Mouse (Mus musculus) erythroid progenitor cell, adult 5-6 weeks (primary cell): Measurements from ENCODE around the gene Ugt1a2. TPM values are rescaled to one million over a fixed set of nuclear protein-coding genes. Genes with fewer than 3 reads are reported as not detected.

Source experiments
- ATAC-seq: replicated peaks from 2 replicates; pipeline ENCODE4 v1.8.0; 2016; ENCODE audit warnings: moderate number of reproducible peaks, mild to moderate bottlenecking, moderate TSS enrichment, inconsistent platforms; ENCODE audit not compliant: poor library complexity, low FRiP score, severe bottlenecking
- total RNA-seq, 2 experiments: library from RNA; stranded (forward) in 1 of 2; stranded (reverse) in 1 of 2; fragments of 150-400 nt in 1 of 2; fragments of 186-747, 209-891 nt in 1 of 2; gene quantifications; 2 replicates each; pipeline versions ENCODE4 v1.2.3 to v1.2.4; 2015 to 2017; ENCODE audit warnings: low replicate concordance in 2 of 2

The Ugt1a2 gene
- total RNA-seq, 2 experiments from 2014 or later, result not detected

DNA sequence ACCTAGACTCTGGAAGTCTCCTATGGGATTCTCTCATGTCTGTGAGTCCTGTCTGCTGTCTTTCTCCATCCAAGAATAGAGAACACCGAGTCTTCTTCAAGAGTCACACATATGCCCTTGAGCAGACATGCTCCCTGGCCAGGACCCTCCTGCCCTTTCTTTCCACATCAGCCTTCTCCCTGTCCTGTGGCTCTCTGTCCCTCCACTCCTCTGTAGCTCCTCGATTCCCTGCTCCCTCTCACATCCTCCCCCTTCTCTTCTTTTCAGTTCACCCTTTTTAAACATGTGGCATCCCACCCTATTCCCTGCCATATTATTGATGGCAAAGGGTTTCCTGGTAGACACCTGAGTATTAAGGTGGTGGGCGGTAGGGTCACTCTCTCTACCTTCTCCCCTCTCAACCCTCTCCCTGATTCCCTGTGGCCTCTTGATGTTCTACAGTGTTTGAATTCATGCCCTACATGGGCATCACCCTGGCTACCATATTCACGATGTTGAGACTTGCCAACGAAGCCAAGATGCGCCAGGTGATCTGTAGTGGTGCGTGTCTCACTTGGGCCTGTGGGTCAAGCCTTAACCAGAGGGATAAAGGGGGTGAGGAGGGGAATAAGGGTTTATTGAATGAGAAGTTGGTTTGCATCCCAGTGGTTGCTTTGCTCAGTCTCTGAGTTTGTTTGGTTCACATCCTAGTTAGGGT is 31.6 kb downstream of the Ugt1a2 start:
- ATAC-seq, result no peak

GRCm38 (mm10) chr1:88232664-88233380 is 32.4 kb downstream of the Ugt1a2 start:
- no peak for ATAC-seq

DNA sequence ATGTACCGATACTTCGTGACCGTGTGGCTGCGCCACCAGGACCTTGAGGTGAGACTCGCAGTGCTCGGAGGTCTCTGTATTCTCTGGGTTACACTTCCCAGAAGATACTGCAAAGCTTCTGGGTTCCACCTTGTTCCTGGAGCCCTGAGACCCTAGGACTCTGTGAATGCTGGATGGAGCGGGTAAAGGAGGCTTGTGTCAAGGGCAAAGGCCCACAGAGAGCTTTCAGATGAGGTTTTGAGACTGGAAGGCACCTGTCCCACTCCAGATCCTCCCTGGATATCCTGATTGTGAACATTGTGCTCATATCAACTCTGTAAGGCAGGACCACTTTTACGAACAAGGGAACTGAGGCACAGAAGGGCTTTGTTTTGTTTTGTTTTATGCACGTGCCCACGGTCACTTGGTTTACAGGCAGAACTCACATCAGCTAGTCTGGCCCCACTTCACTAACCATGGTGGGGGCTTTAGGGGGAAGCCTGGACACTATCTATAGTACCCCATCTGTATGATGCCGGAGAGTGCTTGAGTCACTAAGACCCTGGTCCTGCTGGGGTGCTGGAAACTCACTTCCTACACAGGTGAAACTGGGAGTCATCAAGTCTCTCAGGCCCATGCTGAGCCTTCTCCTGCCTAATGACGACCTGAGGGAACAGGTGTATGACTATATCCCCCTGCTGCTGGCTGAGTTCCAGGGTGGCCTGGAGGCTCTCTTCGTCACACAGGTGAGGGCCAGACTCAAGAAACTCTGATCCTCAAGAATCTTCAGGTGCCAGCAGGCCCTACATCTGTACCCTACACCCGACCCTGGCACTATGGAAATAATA is 33.2 kb downstream of the Ugt1a2 start:
- no peak for ATAC-seq

DNA sequence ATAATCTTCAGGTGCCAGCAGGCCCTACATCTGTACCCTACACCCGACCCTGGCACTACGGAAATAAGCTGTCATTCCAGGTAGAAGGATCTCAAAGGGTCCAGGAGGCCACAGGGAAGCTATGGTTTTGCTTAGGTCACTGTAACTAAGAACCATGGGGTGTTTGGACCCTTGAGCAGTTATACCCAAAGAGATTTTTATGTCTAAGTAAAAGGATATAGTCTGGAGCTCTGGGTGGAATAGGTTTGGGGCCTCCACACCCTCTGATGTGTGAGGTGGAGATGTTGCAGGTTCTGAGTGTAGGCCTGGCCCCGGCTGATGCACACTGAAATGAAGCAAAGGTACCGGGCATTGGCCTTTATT is 33.8 kb downstream of the Ugt1a2 start:
- no peak for ATAC-seq

DNA sequence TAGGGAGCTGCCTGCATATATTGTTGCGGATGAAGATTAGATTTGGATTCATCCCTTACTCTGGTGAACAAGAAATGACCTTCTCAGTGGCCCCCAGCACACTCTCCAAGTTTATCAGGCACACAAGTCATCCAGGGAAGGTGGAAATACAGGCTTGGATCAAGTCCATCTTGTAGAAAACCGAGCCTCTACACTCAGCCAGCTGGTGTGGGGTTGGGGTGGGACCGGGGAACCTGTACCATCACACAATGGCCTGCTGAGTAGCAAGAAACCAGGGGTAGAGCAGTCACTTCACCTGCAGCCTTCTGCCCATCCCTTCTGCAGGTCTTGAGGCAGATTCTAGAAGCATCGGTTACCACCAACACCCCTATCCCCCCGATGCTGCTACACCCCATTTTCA is 34.2 kb downstream of the Ugt1a2 start:
- ATAC-seq, result no peak

DNA sequence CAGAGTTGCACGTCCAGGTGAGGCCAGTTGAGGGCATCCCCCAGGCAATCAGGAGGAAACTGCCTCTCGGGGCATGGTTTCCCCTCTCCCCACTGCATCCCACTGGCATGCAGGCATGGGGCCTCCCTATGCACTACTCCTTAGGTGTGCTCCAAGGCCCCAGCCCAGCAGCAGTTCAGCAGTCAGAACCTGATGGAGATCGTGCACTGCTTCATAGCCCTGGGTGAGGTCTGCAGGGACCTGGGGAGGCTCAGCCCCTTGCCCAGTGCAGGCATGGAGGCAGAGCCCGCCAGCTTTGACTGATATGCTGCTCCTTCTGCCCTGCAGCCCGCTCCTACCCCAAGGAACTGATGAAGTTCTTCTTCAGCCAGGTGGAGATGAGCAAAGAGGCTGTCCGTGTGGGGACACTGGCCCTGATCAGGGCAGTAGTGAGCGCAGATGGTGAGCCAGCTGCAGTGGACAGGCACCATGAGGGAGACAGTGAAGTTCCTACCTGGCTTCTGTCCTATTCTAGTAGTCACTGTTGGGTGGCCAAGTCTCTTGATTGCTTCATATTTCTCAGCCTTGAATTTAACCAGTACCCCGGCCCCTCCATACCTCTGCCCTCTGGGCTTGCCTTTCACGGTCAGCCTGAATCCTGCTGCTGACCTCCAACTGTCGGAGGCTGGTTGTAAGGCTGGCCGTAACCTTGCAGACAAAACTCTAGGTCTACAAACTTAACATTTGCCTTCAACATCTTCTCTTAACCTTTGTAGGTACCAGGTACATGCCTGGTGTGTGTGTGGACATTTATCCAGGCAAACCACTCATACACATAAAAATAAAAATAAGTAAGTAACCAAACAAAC is 34.9 kb downstream of the Ugt1a2 start:
- ATAC-seq, result no peak; the same call in 1 of the 2 replicates

GRCm38 (mm10) chr1:88235894-88236415 is 35.6 kb downstream of the Ugt1a2 start:
- ATAC-seq, result no peak

- ATAC-seq, result no peak
These were observed 36.9 kb downstream of the Ugt1a2 start for GRCm38 (mm10) chr1:88237311-88237710.

GRCm38 (mm10) chr1:88238771-88239170 is 38.4 kb downstream of the Ugt1a2 start:
- no peak for ATAC-seq

DNA sequence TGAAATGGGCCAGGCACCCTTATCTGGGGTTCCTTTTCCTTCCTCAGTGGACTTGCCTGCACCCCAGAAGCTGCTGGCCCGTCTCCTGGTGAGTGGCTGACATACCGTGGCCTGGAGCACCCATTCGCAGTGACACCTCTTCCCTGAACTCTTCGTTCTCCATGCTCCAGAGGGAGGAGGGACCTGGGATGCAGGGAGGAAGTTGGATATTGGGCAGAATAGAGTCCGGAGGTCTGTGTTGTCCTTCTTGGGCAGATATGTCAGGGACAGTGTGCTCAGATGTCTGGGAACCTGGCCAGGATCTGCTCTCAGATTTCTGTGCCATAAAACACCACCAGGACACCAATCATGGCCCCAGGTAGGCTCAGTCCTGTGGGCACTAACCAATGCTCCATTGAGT is 39.7 kb downstream of the Ugt1a2 start:
- no peak for ATAC-seq

DNA sequence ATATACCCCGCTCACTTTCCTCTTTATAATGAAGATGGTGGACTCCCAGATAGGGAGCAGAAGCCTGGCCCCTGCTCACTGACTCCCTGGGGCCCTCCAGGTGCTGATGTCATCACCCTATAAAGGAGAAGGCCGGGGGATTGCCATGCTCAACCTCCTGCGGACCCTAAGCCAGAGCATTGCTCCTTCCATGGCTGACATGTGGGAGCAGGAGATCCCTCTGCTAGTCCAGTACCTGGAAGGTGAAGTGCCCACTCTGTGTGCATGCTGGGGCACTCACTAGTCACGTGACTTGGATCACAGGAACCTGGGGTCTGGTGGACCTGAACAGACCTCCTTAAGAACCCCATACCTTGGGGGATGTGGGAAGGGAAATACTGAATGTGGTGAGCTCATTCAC is 40.2 kb downstream of the Ugt1a2 start:
- no peak for ATAC-seq

DNA sequence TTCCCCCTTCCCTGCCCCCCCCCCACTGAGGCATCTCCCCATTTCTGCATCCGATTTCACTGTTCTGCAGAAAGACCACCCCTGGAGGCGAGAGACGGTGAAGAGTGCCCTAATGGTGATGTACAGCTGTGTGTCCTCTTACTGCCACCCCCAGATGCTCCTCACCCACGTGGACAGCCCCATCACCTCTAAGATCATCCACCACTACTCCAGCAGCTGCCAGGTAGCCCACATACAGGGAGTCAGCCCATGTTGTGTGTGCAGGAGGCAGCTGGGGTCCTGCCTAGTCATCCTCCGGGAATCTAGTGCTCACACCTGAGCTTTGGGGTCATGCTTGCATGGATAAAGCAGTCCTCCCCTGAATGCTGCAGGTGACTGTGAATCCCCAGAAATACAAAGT is 43.5 kb downstream of the Ugt1a2 start:
- ATAC-seq, result no peak

- ATAC-seq, result no peak
These were observed 45.5 kb downstream of the Ugt1a2 start for GRCm38 (mm10) chr1:88245881-88246280.

GRCm38 (mm10) chr1:88246386-88246785 is 46.0 kb downstream of the Ugt1a2 start:
- no peak for ATAC-seq

DNA sequence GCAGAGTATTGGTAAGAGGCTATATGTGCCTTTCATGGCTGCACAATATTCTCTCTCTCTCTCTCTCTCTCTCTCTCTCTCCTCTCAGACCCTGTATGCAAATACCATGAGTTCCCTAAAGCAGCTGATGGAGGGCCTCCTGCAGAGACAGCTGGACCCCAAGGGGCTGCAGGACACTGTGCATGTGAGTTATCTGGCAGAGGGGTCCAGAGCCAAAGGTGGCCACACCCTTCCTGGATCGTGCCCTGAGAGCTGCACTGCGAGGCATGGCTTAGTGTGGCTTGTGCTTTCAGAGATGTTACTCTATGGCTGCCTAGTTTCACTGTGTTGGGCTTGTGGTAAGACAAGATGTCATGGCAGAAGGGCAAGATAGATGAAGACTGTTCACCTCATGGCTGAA is 47.3 kb downstream of the Ugt1a2 start:
- no peak for ATAC-seq

- ATAC-seq, result no peak
These were observed 48.3 kb downstream of the Ugt1a2 start for GRCm38 (mm10) chr1:88248658-88249057.

DNA sequence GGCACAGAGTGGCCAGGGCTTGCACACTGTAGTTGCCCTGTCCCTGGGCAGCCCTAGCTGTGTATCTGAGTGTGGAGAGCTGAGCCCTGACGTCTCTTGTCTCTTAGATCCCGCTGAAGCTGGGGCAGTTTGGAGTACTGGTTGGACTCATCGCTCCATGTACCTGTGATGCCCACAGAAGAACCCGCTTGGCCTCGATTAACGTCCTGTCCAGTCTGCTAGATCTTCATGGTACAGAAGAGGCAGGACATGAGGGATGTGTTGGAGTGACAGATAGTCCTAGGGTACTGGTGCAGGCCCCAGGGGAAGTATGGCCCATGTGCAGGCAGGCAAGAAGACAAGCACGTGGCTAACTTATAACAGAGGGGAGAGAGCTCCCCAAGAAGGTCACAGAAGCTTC is 49.2 kb downstream of the Ugt1a2 start:
- ATAC-seq, result no peak

- ATAC-seq, result no peak
These were observed 49.6 kb downstream of the Ugt1a2 start for GRCm38 (mm10) chr1:88250023-88250422.

DNA sequence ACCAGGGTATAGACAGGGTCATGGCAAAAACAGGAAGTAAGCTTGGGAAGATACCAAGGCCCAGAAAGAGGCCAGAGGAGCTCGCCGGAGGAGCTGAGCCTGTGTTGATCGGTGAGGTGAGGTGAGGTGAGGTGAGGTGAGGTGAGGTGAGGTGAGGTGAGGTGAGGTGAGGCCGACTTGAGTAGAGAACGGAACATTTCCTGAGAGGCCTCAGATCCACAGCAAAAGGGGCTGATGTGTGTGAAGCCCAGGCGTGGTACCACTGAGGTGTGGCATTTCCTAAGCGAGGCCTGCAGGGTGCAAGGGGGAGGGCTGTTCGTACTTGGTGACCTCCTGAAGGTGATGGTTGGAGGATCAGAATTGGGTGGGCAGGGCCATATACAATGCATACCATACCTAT is 52.7 kb downstream of the Ugt1a2 start:
- ATAC-seq, result no peak

- no peak for ATAC-seq
These were observed 53.1 kb downstream of the Ugt1a2 start for GRCm38 (mm10) chr1:88253540-88253939.
